Mouse (Mus musculus) embryo, embryonic 11 days (tissue): ENCODE results near the gene P2rx7.

Experiments
- DNase-seq: peaks from one replicate; pipeline ENCODE4 v3.0.0-alpha.2; 2015

P2rx7 gene

DNA sequence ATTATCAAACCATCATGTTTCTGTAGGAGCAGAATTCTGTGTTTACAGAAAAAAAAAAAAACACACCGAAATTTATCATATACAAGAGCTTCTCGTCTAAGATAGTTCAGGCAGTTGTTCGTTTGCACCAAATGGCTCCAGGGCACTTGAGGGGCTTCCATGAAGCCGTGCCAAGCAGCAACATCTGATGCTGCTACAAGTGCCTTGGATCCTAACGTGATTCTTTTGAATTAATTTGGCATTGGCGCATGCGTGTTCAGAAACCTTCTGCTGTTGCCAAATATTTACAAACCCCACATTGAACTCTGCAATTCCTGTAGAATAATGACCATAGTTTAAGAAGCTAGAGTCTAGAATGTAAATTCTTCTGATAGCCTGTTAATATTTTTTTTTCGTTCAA is 51.8 kb downstream of the P2rx7 start:
- no peak for DNase-seq

DNA sequence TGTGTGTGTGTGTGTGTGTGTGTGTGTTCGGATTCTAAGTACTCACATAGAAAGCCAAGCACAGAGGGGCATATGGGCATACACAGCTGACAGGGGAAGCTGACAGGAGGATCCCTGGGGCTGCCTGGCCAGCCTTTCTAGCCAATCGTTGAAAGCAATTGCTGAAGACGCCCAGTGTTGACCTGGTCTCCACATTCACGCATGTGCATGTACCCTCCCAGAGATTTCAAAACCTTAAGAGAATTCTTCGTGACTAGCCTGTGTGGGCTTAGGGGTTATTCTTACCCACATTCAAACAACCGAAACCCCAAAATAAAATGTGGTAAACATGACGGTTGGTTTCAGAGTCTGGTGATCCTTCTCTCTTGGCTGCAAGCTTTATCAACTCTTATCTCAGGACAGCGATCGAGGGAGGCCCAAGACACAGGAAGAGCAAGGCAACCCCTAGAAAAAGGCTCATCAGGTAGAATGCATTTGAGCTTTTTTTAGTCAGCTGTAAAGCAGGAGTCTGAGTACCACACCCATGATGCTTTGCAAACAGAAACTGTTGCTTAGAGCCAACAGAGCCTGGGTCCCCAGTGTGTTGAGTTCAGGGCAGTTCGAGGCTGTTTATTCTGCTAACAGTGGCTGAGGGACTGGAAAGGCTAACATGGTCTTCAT is 54.5 kb downstream of the P2rx7 start:
- no peak for DNase-seq

GRCm38 (mm10) chr5:122698701-122699060 is 55.0 kb downstream of the P2rx7 start:
- no peak for DNase-seq

DNA sequence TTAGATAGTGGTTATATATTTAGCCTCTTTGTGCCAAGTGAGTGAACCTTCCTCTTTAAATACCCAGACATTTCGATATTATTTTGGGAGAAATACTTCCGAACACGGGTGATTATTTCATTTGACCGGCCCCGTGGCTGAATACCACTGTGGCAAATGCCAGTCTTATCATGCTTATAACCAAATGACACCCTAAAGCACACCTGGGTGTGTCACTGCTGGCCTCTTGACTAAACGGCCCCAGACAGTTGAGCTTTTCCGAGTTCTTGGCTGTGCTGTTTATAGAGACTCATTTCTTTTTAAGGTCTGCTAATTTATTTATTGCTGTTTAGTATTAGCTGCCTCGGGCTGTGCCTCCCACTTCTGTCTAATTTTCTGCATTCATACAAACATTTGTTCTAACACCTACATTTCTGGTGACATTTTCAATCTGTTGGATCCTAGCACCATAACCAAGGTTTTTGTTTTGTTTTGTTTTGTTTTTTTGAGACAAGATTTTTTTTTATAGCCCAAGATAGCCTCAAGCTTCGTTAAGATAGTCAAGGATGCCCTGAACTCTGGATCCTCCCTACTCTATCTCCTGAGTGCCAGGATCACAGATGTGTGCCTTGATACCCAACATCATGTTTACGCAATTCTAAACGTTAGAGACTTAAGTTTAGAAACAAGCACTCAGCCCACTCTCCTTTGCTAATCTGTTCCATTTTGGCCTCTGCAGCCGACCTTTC is 56.6 kb downstream of the P2rx7 start:
- DNase-seq: no peak

DNA sequence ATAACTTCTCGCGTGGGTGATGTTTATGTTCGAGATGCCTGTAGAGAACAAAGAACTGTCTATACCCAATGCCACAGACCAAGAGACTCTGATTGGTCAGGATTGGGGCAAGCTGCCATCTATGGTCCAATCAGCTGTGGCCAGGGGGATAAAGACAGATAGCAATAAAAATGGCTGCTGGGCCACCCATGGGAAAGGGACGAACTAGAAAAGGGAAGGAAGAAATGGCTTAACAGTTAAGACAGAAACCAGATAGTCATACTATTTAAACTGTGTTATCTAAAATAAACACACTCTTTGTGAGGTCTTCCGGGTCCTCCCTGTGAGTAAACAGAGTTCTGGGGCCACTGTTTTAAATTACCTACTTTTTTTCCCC is 57.1 kb downstream of the P2rx7 start:
- DNase-seq: no peak

DNA sequence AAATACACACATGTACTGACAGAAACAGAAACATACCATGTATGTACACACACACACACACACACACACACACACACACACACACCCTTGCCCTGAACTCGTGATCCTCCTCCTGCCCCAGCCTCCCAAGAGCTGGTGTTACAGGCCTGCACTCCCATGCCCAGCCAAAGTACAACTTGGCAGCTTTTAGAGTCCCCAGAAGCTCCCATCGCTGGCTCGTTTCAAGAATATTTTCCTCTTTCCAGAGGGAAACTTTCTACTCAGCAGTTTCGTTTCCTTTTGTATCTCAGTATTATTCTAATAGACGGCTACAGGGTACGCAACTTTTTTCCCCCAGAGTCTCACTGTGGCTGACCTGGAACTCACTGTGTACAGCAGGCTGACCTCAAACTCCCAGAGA is 58.4 kb downstream of the P2rx7 start:
- DNase-seq: no peak

DNA sequence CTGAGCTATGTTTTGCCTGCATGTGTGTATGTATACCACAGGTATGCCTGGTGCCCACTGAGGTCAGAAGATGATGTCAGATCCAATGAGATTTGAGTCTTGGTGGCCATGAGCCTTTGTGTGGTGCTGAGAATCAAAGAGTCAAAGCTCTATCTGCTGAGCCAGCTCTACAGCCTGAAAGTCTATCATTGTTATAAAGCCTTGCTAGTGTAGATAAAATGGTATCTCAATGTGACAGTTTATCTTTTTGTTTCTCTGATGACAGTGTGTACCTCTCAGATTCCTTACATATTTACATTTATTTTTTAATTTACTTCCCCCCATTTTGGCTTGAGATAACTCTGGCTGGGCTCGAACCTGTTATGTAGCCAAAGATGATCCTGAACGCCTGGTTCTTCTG is 59.9 kb downstream of the P2rx7 start:
- DNase-seq: no peak

- no peak for DNase-seq
Measured at GRCm38 (mm10) chr5:122704571-122704970, 60.9 kb downstream of the P2rx7 start.

- no peak for DNase-seq
Measured at GRCm38 (mm10) chr5:122705174-122705573, 61.5 kb downstream of the P2rx7 start.

DNA sequence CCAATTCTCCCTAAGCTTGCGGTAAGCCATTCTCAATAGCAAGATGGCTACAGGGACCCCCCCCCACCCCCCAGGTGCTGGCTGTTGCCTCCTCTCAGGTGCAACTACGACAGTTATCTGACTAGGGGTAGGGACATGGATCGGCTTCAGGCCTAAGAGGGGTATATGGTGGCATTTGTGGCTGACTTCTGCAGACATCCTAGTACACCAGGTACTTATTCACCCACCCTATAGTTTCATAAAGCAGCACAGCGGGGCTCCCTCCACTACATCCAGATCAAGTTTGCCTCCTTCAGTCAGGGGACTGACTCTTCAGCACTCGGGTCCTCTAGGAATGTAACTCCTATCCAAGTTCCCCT is 63.2 kb downstream of the P2rx7 start:
- DNase-seq: no peak

- DNase-seq: peak; percentile 88
Measured at GRCm38 (mm10) chr5:122707276-122708181, 63.8 kb downstream of the P2rx7 start, which contains the start of gene P2rx4. P2rx4 (plus strand) TSS chr5:122707544.

DNA sequence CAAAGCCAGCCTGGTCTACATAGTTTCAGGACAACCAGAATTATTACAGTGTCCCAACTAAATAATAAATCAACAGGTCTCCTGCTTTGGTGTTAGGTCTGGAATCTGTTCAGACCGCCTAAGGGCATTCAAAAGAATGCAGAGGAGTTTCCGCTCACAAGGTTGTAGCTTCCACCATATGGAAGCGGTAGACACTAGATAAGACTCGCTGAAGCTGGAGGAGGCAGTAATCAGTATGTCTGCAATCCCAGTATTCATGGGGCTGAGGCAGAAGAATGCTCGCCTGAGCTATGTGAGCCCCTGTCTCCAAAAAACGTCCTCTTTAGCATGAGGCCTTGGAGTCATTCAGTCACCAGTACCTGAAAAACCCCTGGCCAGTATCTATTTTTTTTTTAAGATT is 65.1 kb downstream of the P2rx7 start:
- no peak for DNase-seq

GRCm38 (mm10) chr5:122715723-122716122 is 72.0 kb downstream of the P2rx7 start:
- no peak for DNase-seq

DNA sequence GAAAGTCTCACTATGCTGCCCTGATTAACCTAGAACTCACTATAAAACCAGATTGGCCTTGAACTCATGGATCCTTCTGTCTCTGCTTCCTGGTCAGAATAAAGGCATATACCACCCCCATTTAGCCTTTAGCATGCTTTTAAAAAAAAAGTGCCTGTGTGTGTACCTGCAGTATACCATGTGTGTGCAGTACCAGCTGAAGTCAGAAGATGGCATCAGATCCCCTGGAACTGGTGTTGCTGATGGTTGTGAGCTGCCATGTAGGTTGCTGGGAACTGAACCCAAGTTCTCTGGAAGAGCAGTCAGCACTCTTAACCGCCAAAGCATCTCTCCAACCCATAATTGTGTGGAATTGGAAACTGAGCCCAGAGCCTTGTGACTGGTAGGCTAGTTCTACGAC is 73.1 kb downstream of the P2rx7 start:
- DNase-seq: no peak

DNA sequence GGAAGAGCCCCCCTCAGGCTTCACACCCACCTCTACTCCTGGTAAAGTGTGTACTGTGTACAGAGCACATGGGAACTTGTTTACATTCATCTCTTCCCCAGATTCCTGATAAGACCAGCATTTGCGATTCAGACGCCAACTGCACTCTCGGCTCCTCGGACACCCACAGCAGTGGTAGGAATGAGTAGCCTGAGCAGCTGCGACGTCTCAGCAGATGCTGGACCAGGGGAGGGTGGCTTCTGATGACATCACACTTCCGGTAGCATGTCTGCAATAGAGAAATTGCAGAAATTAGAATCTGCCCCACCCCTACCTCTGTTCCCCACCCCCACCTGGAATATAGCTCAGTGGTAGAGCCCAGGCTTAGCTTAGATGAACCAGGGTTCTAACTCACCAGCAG is 74.7 kb downstream of the P2rx7 start:
- DNase-seq: no peak

DNA sequence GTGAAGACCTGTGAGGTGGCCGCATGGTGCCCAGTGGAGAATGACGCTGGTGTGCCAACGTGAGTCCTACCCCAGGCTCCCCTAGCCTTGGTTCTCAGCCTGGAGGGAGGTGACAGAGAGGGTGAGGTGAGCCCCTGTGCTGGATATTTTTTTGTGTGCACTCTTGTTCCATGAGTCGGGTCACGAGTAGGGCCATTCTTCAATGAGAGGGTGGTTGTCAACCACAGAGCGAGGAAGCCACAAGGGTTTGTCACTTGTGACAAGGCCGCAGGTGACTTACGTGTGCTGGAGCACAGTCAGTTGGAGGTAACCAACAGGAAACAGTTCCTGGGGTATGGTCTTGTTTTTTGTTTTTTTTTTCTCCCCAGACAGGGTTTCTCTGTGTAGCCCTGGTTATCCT is 75.5 kb downstream of the P2rx7 start:
- no peak for DNase-seq

DNA sequence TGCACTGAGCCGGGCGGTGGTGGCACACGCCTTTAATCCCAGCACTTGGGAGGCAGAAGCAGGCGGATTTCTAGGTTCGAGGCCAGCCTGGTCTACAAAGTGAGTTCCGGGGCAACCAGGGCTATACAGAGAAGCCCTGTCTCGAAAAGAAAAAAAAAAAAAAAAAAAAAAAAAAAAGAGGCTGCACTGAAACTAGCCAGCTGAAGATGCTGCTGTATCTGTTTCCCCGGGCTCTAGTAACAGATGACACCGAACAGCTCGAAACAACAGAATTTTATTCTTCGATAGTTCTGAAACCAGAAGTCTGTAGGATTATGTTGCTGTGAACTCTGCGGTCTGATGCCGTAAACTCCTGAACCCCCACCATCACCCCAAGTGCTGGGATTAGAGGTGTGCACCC is 81.7 kb downstream of the P2rx7 start:
- DNase-seq: no peak

DNA sequence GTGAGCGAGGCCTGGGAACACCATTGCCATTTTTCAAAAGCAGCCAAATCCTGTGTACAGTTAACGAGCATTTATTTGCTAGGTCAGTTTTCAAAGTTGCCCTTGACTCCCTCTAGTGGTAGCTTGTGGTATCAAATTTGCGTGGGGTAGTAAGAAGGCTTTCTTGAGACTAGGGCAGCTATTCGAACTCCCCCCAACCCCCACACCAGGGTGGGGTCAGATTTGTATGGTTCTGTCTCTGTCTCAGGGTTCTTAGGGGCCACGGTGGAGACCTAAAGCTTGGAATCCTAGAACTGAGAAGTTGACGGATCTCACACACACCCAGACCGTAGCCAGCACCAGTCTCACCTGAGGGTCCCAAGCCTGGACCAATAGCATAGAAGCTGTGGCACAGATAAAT is 82.4 kb downstream of the P2rx7 start:
- DNase-seq: peak; percentile 81

GRCm38 (mm10) chr5:122726595-122726994 is 82.9 kb downstream of the P2rx7 start:
- no peak for DNase-seq

DNA sequence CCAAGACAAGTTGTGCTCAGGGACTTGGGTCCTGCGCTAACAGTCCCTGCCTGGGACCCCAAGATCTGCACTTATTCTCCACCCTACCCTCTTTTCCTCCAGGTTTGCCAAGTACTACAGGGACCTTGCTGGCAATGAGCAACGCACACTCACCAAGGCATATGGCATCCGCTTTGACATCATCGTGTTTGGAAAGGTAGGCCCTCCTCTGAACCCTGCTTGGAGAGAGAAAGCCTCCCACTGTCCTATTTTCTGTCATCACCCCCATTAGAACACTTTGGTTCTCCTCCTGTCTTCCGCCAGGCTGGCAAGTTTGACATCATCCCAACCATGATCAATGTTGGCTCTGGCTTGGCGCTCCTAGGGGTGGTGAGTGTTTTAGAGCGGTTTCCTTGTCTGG is 83.4 kb downstream of the P2rx7 start:
- DNase-seq: no peak

GRCm38 (mm10) chr5:122730776-122731175 is 87.1 kb downstream of the P2rx7 start:
- no peak for DNase-seq

GRCm38 (mm10) chr5:122731321-122731720 is 87.6 kb downstream of the P2rx7 start:
- peak; percentile 46 for DNase-seq

GRCm38 (mm10) chr5:122731991-122732673 is 88.4 kb downstream of the P2rx7 start:
- peak; percentile 57 for DNase-seq
